Mouse (Mus musculus): ENCODE results near the gene Gabrb3.
"Not testable (repeated sequence)": the region's sequence is repeated elsewhere in the genome, so short reads cannot be mapped to it uniquely, and the experiment has no call there.

The Gabrb3 gene

GRCm38 (mm10) chr7:57746836-57747235 is 327.3 kb downstream of the Gabrb3 start:
- DNase-seq = no peak

- DNase-seq = no peak
Observed at GRCm38 (mm10) chr7:57760466-57760865, 341.0 kb downstream of the Gabrb3 start.

- DNase-seq = no peak
Observed at GRCm38 (mm10) chr7:57778754-57779153, 359.3 kb downstream of the Gabrb3 start.

GRCm38 (mm10) chr7:57786102-57786501 is 366.6 kb downstream of the Gabrb3 start:
- DNase-seq = not testable (repeated sequence)

- DNase-seq = no peak
Observed at GRCm38 (mm10) chr7:57787520-57787919, 368.0 kb downstream of the Gabrb3 start.

GRCm38 (mm10) chr7:57803266-57803665 is 383.8 kb downstream of the Gabrb3 start:
- no peak for DNase-seq

GRCm38 (mm10) chr7:57813716-57814115 is 394.2 kb downstream of the Gabrb3 start:
- DNase-seq = no peak

- no peak for DNase-seq
Observed at GRCm38 (mm10) chr7:57842383-57842896, 422.9 kb downstream of the Gabrb3 start.

- DNase-seq = no peak
Observed at GRCm38 (mm10) chr7:57867951-57868350, 448.5 kb downstream of the Gabrb3 start.
